Mouse (Mus musculus) left cerebral cortex, adult 9 months (tissue): ENCODE measurements around the gene Snap91.
A peak's percentile ranks its signal among the peaks of the same experiment; 100 is the strongest.

Experiments
- DNase-seq, 2 experiments: peaks; one replicate each; pipeline ENCODE4 v3.0.0; 2022; ENCODE audit warnings: low spot score in 2 of 2

Gene Snap91

DNA sequence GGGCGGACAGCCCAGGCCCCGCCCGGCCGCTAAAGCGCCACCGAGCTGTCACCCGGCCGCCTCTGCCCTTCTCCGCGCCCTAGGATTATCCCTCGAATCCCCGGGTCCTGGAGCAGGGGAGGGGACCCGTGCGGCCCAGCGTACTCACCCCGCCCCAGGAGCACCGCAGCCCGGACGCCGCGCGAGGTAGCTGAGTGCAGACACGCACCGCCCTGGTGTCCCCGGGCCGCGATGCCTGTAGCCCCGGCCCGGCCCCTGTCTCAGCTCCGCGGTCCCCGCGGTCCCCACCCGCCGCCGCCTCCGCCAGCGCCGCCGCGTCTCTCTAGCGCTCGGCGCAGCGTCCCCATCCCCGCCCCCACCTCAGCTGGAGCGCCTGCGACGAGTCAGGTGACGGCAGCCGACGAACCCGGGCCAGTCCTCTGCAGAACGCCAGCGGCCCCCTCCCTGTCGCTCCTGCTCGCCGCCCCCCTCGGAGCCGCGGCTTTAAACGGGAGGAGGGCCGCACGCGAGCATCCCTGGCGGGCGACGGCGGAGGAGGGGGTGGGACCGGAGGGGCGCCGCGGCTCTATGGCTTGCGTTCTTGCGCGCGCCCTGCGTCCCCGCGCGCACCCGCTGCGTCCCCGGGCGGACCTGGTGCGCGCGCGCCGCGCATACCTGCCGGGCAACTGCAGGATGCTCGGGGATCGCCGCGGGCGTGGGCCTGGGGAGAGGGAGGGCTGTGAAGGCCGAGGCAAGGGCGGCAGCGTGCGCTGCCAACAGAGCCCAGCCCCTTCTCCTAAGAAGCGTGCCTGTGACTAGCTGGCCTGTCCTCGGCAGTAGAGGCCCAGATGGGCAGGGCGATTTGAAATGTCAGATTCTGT, at the start of gene Snap91:
Gene Snap91, minus strand, starts transcription at position 542 of the 860 bp plus-strand sequence.
- peak; percentile 68 to 82 for DNase-seq

DNA sequence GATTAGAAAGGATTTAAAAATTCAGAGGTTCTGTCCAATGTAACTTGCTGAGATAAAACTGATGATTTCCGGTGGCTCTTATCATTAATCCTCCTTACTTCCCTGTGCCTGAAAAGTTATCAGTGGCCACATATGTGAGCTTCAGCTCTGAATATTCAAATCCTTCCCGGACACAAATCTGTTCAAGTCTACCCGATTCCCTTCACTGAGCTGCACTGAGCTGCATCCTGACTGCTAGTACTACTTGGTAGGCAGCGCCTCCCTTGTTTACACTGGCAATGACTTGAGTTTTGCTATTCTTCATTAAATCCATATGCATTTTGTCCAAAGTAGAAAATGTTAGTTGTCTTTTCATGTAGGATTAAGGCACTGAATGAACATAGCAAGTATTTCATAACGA, 46.1 kb upstream of the Snap91 start:
- DNase-seq, result no peak

GRCm38 (mm10) chr9:86925688-86926087, 45.2 kb upstream of the Snap91 start:
- no peak for DNase-seq

GRCm38 (mm10) chr9:86922430-86922829, 42.0 kb upstream of the Snap91 start:
- DNase-seq, result no peak

- DNase-seq, result no peak
Measured at GRCm38 (mm10) chr9:86916543-86916942, 36.1 kb upstream of the Snap91 start.

GRCm38 (mm10) chr9:86899502-86900199, 19.2 kb upstream of the Snap91 start:
- DNase-seq, result no peak

DNA sequence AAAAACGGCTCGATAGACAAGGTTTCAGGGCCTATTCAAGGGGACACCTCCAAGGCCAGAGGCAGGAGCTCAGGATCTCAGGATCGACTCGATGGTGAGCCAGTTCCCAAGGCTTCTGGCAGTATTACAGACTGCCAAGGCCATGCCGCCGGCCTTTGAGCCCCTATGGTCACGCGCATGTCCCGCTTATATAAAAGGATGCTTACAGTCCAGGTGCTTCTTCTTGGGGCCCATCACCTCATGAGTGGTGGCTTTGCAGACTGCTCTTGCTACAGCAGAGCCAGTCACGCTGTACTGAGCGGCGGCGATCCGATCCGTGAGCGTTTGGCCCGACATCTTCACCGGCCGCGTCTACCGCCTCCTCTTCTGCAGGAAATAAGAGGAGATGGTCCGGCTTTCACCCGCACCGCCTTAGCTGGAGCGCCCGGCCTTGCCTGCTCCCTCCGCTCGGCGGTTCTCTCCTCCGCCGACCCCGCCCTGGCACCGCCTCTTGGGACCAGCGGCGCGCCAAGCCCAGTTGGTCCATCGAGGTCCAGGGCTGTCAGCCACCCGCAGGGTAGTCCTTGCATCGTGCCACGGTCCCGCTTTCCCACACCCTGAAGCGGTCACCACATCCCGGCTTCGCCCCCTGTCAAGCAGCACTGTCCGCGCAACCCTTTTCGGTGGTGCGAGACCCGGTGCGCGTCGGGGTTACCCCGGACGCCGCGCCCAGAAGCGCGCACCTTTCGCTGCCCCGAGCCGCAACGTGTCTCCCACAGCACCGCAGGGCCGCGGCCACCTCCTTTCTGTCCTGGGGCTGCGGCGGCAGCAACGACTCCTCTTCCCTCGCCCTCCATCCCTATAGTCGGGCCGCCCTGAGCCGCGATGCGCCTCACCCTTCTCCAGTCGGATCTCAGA, 990 bp downstream of the Snap91 start:
- peak in 1 of 2 experiments; percentile 37 for DNase-seq

DNA sequence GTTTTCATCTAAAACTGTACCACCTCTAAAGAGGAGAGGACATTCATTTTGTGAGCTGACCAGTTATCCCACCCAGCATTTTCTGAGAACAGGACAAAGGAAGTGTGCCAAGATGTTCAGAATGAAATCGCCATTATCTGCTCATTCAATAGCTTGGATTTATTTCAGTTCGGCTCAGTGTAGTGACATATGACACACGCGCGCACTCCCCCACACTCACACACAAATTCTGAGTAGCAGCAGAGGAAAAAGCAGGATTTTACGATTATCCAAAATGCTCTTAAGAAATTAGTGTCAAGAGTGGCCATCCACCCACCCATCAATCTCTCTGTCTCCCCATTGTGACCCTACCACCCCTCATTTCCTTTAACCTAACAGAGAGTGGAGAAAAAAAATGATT, 1.7 kb downstream of the Snap91 start:
- DNase-seq, result no peak

DNA sequence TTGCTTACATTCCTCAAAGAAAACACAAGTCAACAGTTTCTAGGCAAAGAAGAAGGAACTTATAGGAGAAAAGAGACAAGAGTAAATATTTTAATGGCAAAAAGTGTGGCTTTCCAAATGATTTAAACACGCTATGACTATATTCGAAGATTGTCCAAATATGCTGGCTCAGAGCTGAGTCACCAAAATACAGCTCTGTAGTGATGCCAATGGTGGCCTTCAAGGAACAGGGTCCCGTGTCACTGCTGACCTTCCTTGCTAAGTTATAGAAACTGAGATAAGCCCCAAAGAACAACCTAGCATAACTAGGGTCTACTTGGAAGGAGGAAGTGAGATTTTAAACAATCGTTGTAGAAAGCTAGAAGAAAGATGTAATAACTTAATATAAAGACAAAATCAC, 6.8 kb downstream of the Snap91 start:
- DNase-seq, result no peak

DNA sequence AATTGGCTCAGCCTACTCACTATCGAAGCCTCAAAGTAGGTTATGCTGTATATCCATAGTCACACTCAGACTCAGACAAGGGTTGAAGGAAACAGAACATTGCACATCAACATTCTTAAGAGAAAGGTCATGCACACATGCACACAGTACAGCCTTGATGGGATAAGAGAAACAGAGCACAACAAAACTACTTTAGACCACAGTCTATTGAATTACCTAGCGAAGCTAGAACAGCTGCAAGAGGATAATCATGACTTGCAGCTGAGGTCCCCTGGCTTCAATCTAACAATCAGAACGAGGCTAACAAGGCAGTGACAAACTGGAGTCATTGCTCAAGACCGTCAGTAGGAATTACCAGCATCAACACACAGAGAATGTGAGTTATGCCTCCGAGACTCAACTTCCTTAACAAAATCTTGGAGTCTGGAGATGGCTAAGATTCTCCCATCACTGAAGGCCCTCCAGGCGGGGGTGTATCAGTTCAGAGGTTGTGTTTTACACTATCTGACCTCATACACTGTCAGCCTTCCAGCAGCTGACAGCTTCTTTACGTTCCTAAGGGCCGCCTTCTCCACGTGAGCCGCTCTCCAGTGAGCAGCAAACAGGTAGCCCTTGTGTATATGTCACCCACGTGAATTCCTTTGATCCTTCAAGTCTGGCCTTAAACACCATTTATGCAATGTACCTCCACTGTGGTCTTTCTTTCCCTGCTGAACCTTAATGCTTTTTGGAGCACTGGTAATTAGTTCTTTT, 10.7 kb downstream of the Snap91 start:
- DNase-seq, result no peak

- peak; percentile 33 to 69 for DNase-seq
Measured at GRCm38 (mm10) chr9:86858101-86858500, 22.4 kb downstream of the Snap91 start.

GRCm38 (mm10) chr9:86857626-86858025, 22.8 kb downstream of the Snap91 start:
- no peak for DNase-seq

GRCm38 (mm10) chr9:86852861-86853260, 27.6 kb downstream of the Snap91 start:
- no peak for DNase-seq

GRCm38 (mm10) chr9:86851689-86852088, 28.8 kb downstream of the Snap91 start:
- no peak for DNase-seq

DNA sequence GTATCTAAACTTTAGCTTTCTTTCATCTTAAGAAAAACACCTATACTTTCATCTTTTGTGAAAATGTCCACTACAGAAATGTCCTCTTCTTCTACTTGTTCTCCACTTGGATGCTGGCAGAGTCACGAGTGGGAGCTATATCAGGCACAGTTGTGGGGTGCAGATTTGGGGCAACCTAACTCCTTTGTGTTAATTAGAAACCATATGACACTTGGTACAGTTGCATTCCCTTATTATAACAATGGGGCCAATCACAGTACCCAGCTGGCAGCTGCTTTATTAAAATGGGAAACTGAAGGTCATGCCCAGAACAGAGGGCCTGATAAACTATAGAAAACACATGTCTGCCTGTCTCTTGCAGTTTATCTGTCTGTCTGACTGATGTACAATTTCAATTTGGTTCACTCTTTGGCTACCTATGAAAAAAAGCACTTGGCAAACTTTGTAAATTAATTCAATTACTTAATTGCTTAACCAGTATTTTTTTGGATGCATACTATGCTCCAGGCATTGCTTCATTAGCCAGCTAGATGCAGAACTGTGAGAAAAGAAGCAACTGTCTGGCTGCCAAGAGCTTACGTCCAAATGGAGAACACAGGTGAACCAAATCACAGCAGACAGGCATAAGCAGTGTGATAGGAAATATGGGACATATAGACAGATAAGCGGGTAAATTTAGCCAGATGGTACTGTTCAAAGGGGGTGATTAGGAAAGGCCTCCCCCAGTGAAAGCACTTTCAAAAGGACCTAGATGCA, 29.8 kb downstream of the Snap91 start:
- no peak for DNase-seq

GRCm38 (mm10) chr9:86843747-86844353, 36.6 kb downstream of the Snap91 start:
- DNase-seq, result no peak

- peak in 1 of 2 experiments; percentile 51 for DNase-seq
Measured at GRCm38 (mm10) chr9:86829792-86830191, 50.7 kb downstream of the Snap91 start.

GRCm38 (mm10) chr9:86829034-86829433, 51.4 kb downstream of the Snap91 start:
- no peak for DNase-seq

DNA sequence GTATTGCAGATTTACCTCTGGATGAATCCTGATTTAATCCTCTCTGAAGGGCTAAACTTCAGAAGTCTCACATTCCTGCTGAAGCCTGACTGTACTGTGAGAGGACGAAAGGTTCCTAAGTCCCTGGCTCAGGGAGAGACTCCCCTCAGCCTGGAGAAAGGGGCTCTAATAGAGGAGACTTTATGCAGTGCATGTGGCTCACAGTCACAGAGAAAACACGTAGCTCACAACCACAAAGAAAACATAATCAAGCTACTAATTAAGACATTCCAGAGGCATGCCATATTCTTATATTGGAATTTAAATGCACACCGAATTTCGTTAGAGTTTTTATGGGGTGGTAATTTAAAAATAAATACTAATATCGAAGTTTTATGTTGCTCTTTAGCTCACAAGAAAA, 61.1 kb downstream of the Snap91 start:
- no peak for DNase-seq

- DNase-seq, result no peak
Measured at GRCm38 (mm10) chr9:86817673-86818072, 62.8 kb downstream of the Snap91 start.
